Mouse (Mus musculus): Measurements from ENCODE around the gene Emc8. TPM values are rescaled to one million over a fixed set of nuclear protein-coding genes. Genes with fewer than 3 reads are reported as not detected.
A peak's percentile ranks its signal among the peaks of the same experiment; 100 is the strongest.

Emc8 gene
- polyA plus RNA-seq, 1 experiment from 2014 or later, result 137 TPM

- no peak overlapping the region for H3K27ac ChIP-seq (ENCODE audit: low read length)
- ATAC-seq (peak; percentile 46), DNase-seq (ENCODE audit: low spot score) (peak; percentile 71)
- no peak overlapping the region for H3K4me3 ChIP-seq (ENCODE audit: low read depth, low read length)
- H3K4me1 ChIP-seq (ENCODE audit: insufficient read depth, low read depth, low read length), result peaks cover 8% of the 10 kb centered on the region; the same call in 1 of the 2 replicates
- H3K4me2 ChIP-seq (replicated peaks; ENCODE audit: low read depth, low read length), result no peak overlapping the region
- no peaks in the 10 kb centered on the region for H3K27me3 ChIP-seq (replicated peaks; ENCODE audit: insufficient read depth, low read length)
- 41% methylated on average over 9 of the region's 9 CpGs for WGBS
- TF ChIP-seq EP300 (IDR thresholded peaks at IDR 0.05) (0 out of 2 replicates have a peak, but pooled peaks have one; percentile 22), CTCF (IDR thresholded peaks at IDR 0.05) (no peak)
- H3K9ac ChIP-seq (replicated peaks; ENCODE audit: low read depth), result no peak overlapping the region
- no peaks in the 10 kb centered on the region for H3K36me3 ChIP-seq (ENCODE audit: insufficient read depth, low read length)
- no peaks in the 10 kb centered on the region for H3K9me3 ChIP-seq (ENCODE audit: low read length)
These were observed 35.8 kb upstream of the Emc8 start for GRCm38 (mm10) chr8:120704203-120704602.

- Histone ChIP-seq H3K4me2 (replicated peaks; ENCODE audit: low read depth, low read length) (no peak overlapping the region), H3K9me3 (ENCODE audit: low read length) (no peaks in the 10 kb centered on the region), H3K4me1 (ENCODE audit: insufficient read depth, low read depth, low read length) (peaks cover 11% of the 10 kb centered on the region; the same call in 1 of the 2 replicates), H3K27ac (ENCODE audit: low read length) (no peak overlapping the region), H3K9ac (replicated peaks; ENCODE audit: low read depth) (no peak overlapping the region), H3K4me3 (ENCODE audit: low read depth, low read length) (no peak overlapping the region), H3K27me3 (replicated peaks; ENCODE audit: insufficient read depth, low read length) (no peaks in the 10 kb centered on the region), H3K36me3 (ENCODE audit: insufficient read depth, low read length) (no peaks in the 10 kb centered on the region)
- DNase-seq (ENCODE audit: low spot score) (no peak), ATAC-seq (no peak)
- WGBS, result 56% methylated on average over 19 of the region's 19 CpGs
- TF ChIP-seq EP300 (IDR thresholded peaks at IDR 0.05) (no peak), CTCF (IDR thresholded peaks at IDR 0.05) (no peak)
These were observed 33.5 kb upstream of the Emc8 start for GRCm38 (mm10) chr8:120701758-120702465.

- no peak overlapping the region for H3K4me2 ChIP-seq (replicated peaks; ENCODE audit: low read depth, low read length)
- no peaks in the 10 kb centered on the region for H3K27me3 ChIP-seq (replicated peaks; ENCODE audit: insufficient read depth, low read length)
- H3K9me3 ChIP-seq (ENCODE audit: low read length), result no peaks in the 10 kb centered on the region
- peaks cover 11% of the 10 kb centered on the region; the same call in 1 of the 2 replicates for H3K4me1 ChIP-seq (ENCODE audit: insufficient read depth, low read depth, low read length)
- H3K27ac ChIP-seq (ENCODE audit: low read length), result peak overlapping the region; percentile 51; the same call in 1 of the 2 replicates
- DNase-seq (ENCODE audit: low spot score) (no peak), ATAC-seq (no peak)
- WGBS, result 78% methylated on average over 4 of the region's 4 CpGs
- H3K36me3 ChIP-seq (ENCODE audit: insufficient read depth, low read length), result no peaks in the 10 kb centered on the region
- no peak overlapping the region for H3K4me3 ChIP-seq (ENCODE audit: low read depth, low read length)
- no peak for TF ChIP-seq EP300 (IDR thresholded peaks at IDR 0.05)
- TF ChIP-seq CTCF (IDR thresholded peaks at IDR 0.05), result no peak
- H3K9ac ChIP-seq (replicated peaks; ENCODE audit: low read depth), result no peak overlapping the region
These were observed 31.7 kb upstream of the Emc8 start for GRCm38 (mm10) chr8:120700053-120700452.

- H3K36me3 ChIP-seq (ENCODE audit: insufficient read depth, low read length), result no peaks in the 10 kb centered on the region
- H3K9me3 ChIP-seq (ENCODE audit: low read length), result no peaks in the 10 kb centered on the region
- H3K4me2 ChIP-seq (replicated peaks; ENCODE audit: low read depth, low read length), result no peak overlapping the region
- H3K4me1 ChIP-seq (ENCODE audit: insufficient read depth, low read depth, low read length), result peaks cover 9% of the 10 kb centered on the region; the same call in 1 of the 2 replicates
- peak overlapping the region; percentile 51; the same call in 1 of the 2 replicates for H3K27ac ChIP-seq (ENCODE audit: low read length)
- no peak for ATAC-seq
- TF ChIP-seq CTCF (IDR thresholded peaks at IDR 0.05) (no peak), EP300 (IDR thresholded peaks at IDR 0.05) (no peak)
- 39% methylated on average over 2 of the region's 2 CpGs for WGBS
- H3K9ac ChIP-seq (replicated peaks; ENCODE audit: low read depth), result no peak overlapping the region
- no peak overlapping the region for H3K4me3 ChIP-seq (ENCODE audit: low read depth, low read length)
- no peaks in the 10 kb centered on the region for H3K27me3 ChIP-seq (replicated peaks; ENCODE audit: insufficient read depth, low read length)
- DNase-seq (ENCODE audit: low spot score), result no peak
These were observed 31.2 kb upstream of the Emc8 start for GRCm38 (mm10) chr8:120699565-120699964.

- H3K4me3 ChIP-seq (ENCODE audit: low read depth, low read length), result no peak overlapping the region
- H3K36me3 ChIP-seq (ENCODE audit: insufficient read depth, low read length), result no peaks in the 10 kb centered on the region
- H3K27ac ChIP-seq (ENCODE audit: low read length), result peak overlapping the region; percentile 59; the same call in 1 of the 2 replicates
- TF ChIP-seq EP300 (IDR thresholded peaks at IDR 0.05) (peak; percentile 23; the same call in 1 of the 2 replicates), CTCF (IDR thresholded peaks at IDR 0.05) (no peak)
- H3K9me3 ChIP-seq (ENCODE audit: low read length), result no peaks in the 10 kb centered on the region
- 52% methylated on average over 6 of the region's 6 CpGs for WGBS
- peak; percentile 64 for DNase-seq (ENCODE audit: low spot score)
- no peak overlapping the region for H3K9ac ChIP-seq (replicated peaks; ENCODE audit: low read depth)
- peaks cover 8% of the 10 kb centered on the region for H3K4me1 ChIP-seq (ENCODE audit: insufficient read depth, low read depth, low read length)
- no peaks in the 10 kb centered on the region for H3K27me3 ChIP-seq (replicated peaks; ENCODE audit: insufficient read depth, low read length)
- no peak overlapping the region for H3K4me2 ChIP-seq (replicated peaks; ENCODE audit: low read depth, low read length)
- ATAC-seq, result no peak
These were observed 30.7 kb upstream of the Emc8 start for GRCm38 (mm10) chr8:120699079-120699478.

- TF ChIP-seq EP300 (IDR thresholded peaks at IDR 0.05), result no peak
- TF ChIP-seq CTCF (IDR thresholded peaks at IDR 0.05), result no peak
- Histone ChIP-seq H3K27me3 (replicated peaks; ENCODE audit: insufficient read depth, low read length) (no peaks in the 10 kb centered on the region), H3K36me3 (ENCODE audit: insufficient read depth, low read length) (no peaks in the 10 kb centered on the region), H3K27ac (ENCODE audit: low read length) (peak overlapping the region; percentile 59), H3K4me2 (replicated peaks; ENCODE audit: low read depth, low read length) (no peak overlapping the region), H3K9me3 (ENCODE audit: low read length) (no peaks in the 10 kb centered on the region), H3K9ac (replicated peaks; ENCODE audit: low read depth) (no peak overlapping the region), H3K4me1 (ENCODE audit: insufficient read depth, low read depth, low read length) (peaks cover 13% of the 10 kb centered on the region), H3K4me3 (ENCODE audit: low read depth, low read length) (no peak overlapping the region)
- ATAC-seq, result 0 out of 2 replicates have a peak, but pooled peaks have one; percentile 3
- WGBS, result 51% methylated on average over 7 of the region's 7 CpGs
- peak; percentile 73 for DNase-seq (ENCODE audit: low spot score)
These were observed 30.1 kb upstream of the Emc8 start for GRCm38 (mm10) chr8:120698426-120698825.

Data from lung, postnatal 0 days (tissue).